Mouse (Mus musculus) midbrain, embryonic 13.5 days (tissue): ENCODE measurements at regions not wholly inside any gene's neighbourhood (a gene's known extent, or its start where the extent isn't known, plus 50 kb on each side); places are given as distances from the start of the nearest gene placed in this dataset.

Experiments
- ATAC-seq: fragments of 200-750 bp; cut with Nextera tagmentation; 2 replicates; pipeline ENCODE4 v1.8.0; 2017; ENCODE audit warnings: mild to moderate bottlenecking, moderate TSS enrichment, moderate library complexity
- H3K27ac ChIP-seq: fragments of 300-500 bp; sonication (generic); 2 replicates; pipeline ENCODE4 v1.5.1; 2015; ENCODE audit warnings: inconsistent platforms, mild to moderate bottlenecking, moderate library complexity
- H3K27me3 ChIP-seq: fragments of 300-500 bp; sonication (generic); 2 replicates; pipeline ENCODE4 v1.6.1; 2015; ENCODE audit warnings: mild to moderate bottlenecking, inconsistent platforms
- H3K36me3 ChIP-seq: fragments of 300-500 bp; sonication (generic); 2 replicates; pipeline ENCODE4 v1.6.1; 2015; ENCODE audit warnings: mild to moderate bottlenecking, inconsistent platforms
- H3K4me1 ChIP-seq: fragments of 300-500 bp; sonication (generic); replicated peaks from 2 replicates; pipeline ENCODE4 v1.6.1; 2015; ENCODE audit warnings: inconsistent platforms
- H3K4me2 ChIP-seq: fragments of 300-500 bp; sonication (generic); replicated peaks from 2 replicates; pipeline ENCODE4 v1.6.1; 2015; ENCODE audit warnings: moderate library complexity, mild to moderate bottlenecking, inconsistent platforms
- H3K4me3 ChIP-seq: fragments of 300-500 bp; sonication (generic); replicated peaks from 2 replicates; pipeline ENCODE4 v1.5.1; 2015; ENCODE audit warnings: mild to moderate bottlenecking, inconsistent platforms
- H3K9ac ChIP-seq: fragments of 300-500 bp; sonication (generic); replicated peaks from 2 replicates; pipeline ENCODE4 v1.6.1; 2015; ENCODE audit warnings: mild to moderate bottlenecking, inconsistent platforms
- H3K9me3 ChIP-seq: fragments of 300-500 bp; sonication (generic); 2 replicates; pipeline ENCODE4 v1.6.1; 2016; ENCODE audit warnings: mild to moderate bottlenecking, inconsistent platforms
- WGBS: fragments of 180-500 bp; shearing (Covaris S2); methylation state at CpG from one replicate; pipeline ENCODE4 v1.1.7; 2015; 5-methylcytosine and 5-hydroxymethylcytosine counted together

DNA sequence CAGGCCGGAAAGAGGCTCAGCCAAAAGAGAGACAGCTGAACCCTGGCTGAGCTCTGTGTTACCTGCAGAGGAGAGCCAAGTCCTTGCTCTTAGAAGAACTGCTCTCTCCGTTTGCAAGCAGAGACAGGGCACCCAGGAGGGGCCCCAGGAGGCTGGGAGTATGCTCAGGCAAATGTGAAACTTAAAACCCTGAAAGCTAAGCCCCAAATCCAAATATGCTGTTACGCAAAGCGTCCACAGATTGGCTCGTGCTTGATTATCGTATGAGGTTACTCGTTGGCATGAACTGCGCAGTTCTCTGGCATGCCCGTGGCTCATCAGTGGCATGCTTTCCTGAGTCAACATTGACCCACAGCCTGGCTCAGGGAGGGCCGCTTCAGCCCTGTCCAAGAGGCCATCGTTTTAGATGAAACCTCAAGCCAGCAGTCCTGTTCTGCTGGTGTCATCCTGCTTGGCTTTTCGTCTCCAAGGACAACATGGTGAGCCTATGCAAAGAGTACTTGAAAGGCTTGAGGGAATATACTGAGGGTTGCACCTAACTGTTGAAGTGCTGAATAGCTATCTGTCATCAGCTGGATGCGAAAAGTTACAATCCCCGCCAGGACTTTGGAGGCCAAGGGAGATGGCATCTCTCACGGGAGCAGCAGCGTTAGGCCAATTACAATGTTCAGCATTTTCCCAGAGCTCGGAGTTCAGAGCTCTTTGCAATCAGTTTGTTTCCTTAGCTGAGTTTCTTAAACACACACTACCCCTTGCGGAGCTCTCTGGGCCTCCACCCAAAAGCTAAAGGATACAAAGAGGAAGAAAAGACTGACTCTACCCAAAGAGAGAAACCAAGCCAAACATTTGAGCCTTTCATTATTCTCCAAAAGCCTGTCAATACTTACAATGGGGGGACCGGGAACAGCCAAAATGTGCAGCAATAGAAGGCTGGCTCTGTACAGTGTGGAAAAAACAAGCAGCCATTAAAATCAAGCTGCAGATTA, 120.8 kb upstream of the Smim15 start:
- no peak overlapping the region; the same call in 1 of the 2 replicates for H3K27ac ChIP-seq
- H3K36me3 ChIP-seq: no peaks in the 10 kb centered on the region
- WGBS: 61% methylated on average over 19 of the region's 19 CpGs
- no peaks in the 10 kb centered on the region for H3K9me3 ChIP-seq
- H3K4me2 ChIP-seq: no peak overlapping the region
- H3K9ac ChIP-seq: no peak overlapping the region
- ATAC-seq: peak; percentile 48; the same call in 1 of the 2 replicates
- H3K27me3 ChIP-seq: no peaks in the 10 kb centered on the region
- H3K4me1 ChIP-seq: peaks cover 13% of the 10 kb centered on the region
- no peak overlapping the region for H3K4me3 ChIP-seq

DNA sequence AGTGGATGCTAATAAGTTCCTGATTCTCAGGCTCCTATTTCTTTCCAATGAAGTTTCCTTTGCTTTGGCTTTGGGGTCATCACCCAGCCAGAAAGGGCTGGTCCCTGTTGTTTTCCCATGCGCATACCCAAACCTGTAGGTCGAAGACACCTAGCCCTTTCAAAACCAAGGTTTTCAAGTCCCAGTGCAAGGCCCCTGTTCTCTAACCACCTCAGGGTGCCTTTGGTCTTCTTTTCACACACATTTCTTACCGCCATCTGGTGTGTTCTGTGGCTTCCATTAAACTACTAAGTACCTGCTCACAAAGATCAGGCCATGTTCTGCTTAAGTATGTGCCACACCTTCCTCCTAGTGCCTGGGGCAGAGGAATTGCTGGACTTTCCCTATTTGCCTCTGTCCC, 124.8 kb upstream of the Smim15 start:
- 90% methylated on average over 3 of the region's 3 CpGs for WGBS
- H3K9ac ChIP-seq: no peak overlapping the region

DNA sequence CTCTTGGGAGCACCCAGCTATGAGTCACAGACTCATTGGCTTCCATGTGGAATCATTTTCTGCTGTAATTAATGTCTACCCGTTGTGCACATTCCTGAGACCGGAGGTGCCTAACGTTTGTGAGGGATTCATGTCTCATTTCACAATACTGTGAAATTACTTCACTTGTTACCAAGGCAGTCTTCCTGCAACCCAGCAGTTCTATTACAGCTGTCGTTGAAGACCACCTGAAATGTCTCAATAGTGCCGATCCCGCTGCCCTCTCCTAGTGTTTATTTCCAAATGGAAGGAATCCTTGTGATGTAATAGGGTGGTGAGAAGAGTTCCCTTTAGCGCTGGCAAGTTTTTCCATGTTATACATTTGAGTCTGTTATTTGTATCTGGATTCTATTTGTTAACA, 125.8 kb upstream of the Smim15 start:
- 93% methylated on average over 7 of the region's 7 CpGs for WGBS
- no peak overlapping the region for H3K9ac ChIP-seq
- no peaks in the 10 kb centered on the region for H3K36me3 ChIP-seq
- no peaks in the 10 kb centered on the region for H3K27me3 ChIP-seq
- no peak overlapping the region for H3K4me3 ChIP-seq
- H3K27ac ChIP-seq: no peak overlapping the region
- H3K4me2 ChIP-seq: no peak overlapping the region
- ATAC-seq: no peak
- H3K4me1 ChIP-seq: peaks cover 6% of the 10 kb centered on the region
- H3K9me3 ChIP-seq: no peaks in the 10 kb centered on the region

More for the DNA sequence above, 124.8 kb upstream of the Smim15 start:
- H3K4me1 ChIP-seq: peaks cover 12% of the 10 kb centered on the region
- no peaks in the 10 kb centered on the region for H3K36me3 ChIP-seq
- no peak overlapping the region for H3K27ac ChIP-seq
- H3K9me3 ChIP-seq: no peaks in the 10 kb centered on the region
- no peaks in the 10 kb centered on the region for H3K27me3 ChIP-seq
- no peak overlapping the region for H3K4me2 ChIP-seq
- H3K4me3 ChIP-seq: no peak overlapping the region
- no peak for ATAC-seq

- Histone ChIP-seq H3K27me3 (no peaks in the 10 kb centered on the region), H3K9me3 (no peaks in the 10 kb centered on the region), H3K36me3 (no peaks in the 10 kb centered on the region), H3K9ac (no peak overlapping the region), H3K4me1 (peaks cover 2% of the 10 kb centered on the region), H3K4me3 (no peak overlapping the region), H3K27ac (no peak overlapping the region), H3K4me2 (no peak overlapping the region)
- ATAC-seq: no peak
- WGBS: 95% methylated on average over 10 of the region's 10 CpGs
Observed at GRCm38 (mm10) chr13:107918065-107918464, 126.2 kb upstream of the Smim15 start.

GRCm38 (mm10) chr13:107917564-107917963, 126.7 kb upstream of the Smim15 start:
- ATAC-seq: no peak
- no peak overlapping the region for H3K4me2 ChIP-seq
- H3K27ac ChIP-seq: no peak overlapping the region
- H3K9me3 ChIP-seq: no peaks in the 10 kb centered on the region
- H3K4me1 ChIP-seq: no peaks in the 10 kb centered on the region
- no peaks in the 10 kb centered on the region for H3K27me3 ChIP-seq
- no peak overlapping the region for H3K4me3 ChIP-seq
- WGBS: 95% methylated on average over 3 of the region's 3 CpGs
- no peak overlapping the region for H3K9ac ChIP-seq
- H3K36me3 ChIP-seq: no peaks in the 10 kb centered on the region

DNA sequence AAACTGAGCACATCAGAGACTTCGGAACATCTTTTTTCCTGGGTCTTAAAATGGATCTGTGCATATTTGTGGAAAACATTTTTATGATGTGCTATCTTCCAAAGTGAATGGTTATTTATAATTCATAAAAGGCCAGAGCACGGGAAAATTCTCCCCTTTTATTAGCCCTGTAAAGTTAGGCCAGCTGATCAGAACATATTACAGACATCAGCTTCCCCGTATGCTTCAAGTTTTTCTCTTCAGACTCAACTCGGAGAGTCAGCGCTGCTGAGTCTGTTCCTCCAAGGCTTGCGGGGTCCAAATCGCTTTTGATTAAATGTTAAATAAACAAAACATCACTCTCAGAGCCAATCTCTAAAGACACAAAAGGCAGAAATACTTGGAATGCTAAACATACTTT, 134.1 kb upstream of the Smim15 start:
- Histone ChIP-seq H3K4me1 (peaks cover 13% of the 10 kb centered on the region; the same call in 1 of the 2 replicates), H3K4me3 (no peak overlapping the region), H3K9me3 (no peaks in the 10 kb centered on the region), H3K27me3 (no peaks in the 10 kb centered on the region), H3K9ac (no peak overlapping the region), H3K27ac (no peak overlapping the region), H3K4me2 (no peak overlapping the region), H3K36me3 (no peaks in the 10 kb centered on the region)
- 73% methylated on average over 7 of the region's 7 CpGs for WGBS
- ATAC-seq: no peak

GRCm38 (mm10) chr13:107909343-107910067, 134.7 kb upstream of the Smim15 start:
- H3K4me3 ChIP-seq: no peak overlapping the region
- no peak overlapping the region for H3K27ac ChIP-seq
- peak; percentile 40; the same call in 1 of the 2 replicates for ATAC-seq
- no peak overlapping the region for H3K9ac ChIP-seq
- 12% methylated on average over 15 of the region's 15 CpGs for WGBS
- peaks cover 13% of the 10 kb centered on the region; the same call in 1 of the 2 replicates for H3K4me1 ChIP-seq
- no peaks in the 10 kb centered on the region for H3K36me3 ChIP-seq
- H3K27me3 ChIP-seq: no peaks in the 10 kb centered on the region
- no peaks in the 10 kb centered on the region for H3K9me3 ChIP-seq
- H3K4me2 ChIP-seq: no peak overlapping the region

DNA sequence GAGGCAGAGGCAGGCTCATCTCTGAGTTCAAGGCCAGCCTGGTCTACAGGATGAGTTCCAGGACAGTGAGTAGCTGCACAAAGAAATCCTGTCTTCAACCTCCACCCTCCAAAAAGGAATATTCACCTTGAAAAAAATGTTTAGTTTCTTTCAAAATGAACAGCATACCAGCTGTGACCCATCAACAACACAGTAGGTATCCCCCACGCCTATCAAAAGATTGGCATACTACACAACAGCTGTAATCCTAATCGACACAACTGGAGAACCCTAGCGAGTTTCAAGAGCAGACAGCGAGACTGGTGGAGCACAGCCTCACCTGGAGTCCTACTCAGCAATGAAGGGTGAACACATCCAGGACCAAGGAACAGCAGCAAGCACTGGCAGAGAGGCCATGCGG, 136.3 kb upstream of the Smim15 start:
- Histone ChIP-seq H3K27me3 (no peaks in the 10 kb centered on the region), H3K4me2 (no peak overlapping the region), H3K36me3 (no peaks in the 10 kb centered on the region), H3K4me1 (peaks cover 22% of the 10 kb centered on the region), H3K9me3 (no peaks in the 10 kb centered on the region), H3K4me3 (no peak overlapping the region), H3K27ac (no peak overlapping the region), H3K9ac (no peak overlapping the region)
- WGBS: 89% methylated on average over 5 of the region's 5 CpGs
- ATAC-seq: no peak

DNA sequence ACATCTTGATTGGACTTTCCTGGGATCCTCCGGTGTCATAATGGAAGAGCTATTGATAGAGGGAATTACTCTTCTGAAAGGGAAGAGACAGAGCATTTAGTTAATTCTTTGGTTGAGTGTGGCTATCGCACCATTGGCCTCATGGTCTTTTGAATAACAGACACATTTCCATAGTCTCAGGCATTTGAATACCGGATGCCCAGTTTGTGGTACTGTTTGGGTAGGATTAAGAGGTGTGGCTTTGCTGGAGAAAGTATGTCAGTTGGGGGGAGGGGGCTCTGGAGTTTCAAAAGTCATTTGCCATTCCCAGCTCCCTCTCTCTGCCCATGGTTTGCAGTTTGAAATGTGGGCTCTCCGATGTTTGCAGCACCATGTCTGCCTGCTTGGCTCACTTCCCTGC, 139.4 kb upstream of the Smim15 start:
- Histone ChIP-seq H3K36me3 (no peaks in the 10 kb centered on the region), H3K4me3 (no peak overlapping the region), H3K27ac (no peak overlapping the region), H3K4me1 (peaks cover 19% of the 10 kb centered on the region), H3K9me3 (no peaks in the 10 kb centered on the region), H3K9ac (no peak overlapping the region), H3K4me2 (no peak overlapping the region), H3K27me3 (no peaks in the 10 kb centered on the region)
- ATAC-seq: no peak
- WGBS: 75% methylated on average over 4 of the region's 4 CpGs

DNA sequence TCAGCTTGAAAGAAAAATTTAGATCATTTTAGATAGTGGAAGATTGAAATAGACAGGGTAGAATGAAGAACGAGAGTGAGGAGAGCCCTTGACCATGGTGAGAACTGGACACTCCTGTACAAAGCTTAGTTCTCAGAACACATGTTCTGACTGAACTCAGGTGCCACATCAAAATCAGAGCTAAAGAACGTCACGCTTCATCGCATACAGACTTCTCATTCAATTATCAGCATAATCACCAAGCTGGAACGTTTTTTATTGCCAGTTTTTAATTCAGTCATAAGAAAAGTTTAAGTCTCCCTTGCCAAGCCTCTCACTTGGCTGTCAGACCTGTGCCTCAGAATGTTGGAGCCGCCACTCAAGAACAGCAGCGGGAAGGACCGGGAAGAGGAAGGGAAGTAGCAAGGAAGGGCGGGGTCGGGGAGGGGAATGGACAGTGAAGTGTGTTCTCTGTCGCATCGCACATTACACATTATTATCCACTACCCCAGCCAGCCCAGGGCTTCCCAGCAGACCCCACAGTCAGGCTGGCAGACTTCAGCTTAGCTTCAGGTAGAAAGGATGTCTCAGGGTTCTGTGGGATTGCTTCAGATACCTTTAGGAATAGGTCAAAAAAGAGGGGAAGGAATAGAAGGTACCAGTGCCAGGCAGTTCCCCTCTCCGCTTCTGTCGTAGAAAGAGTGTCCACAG, 140.1 kb upstream of the Smim15 start:
- no peaks in the 10 kb centered on the region for H3K27me3 ChIP-seq
- no peak overlapping the region for H3K4me3 ChIP-seq
- no peak for ATAC-seq
- H3K9me3 ChIP-seq: no peaks in the 10 kb centered on the region
- WGBS: 76% methylated on average over 14 of the region's 14 CpGs
- H3K4me2 ChIP-seq: no peak overlapping the region
- no peaks in the 10 kb centered on the region for H3K36me3 ChIP-seq
- H3K9ac ChIP-seq: no peak overlapping the region
- no peak overlapping the region for H3K27ac ChIP-seq
- peaks cover 13% of the 10 kb centered on the region for H3K4me1 ChIP-seq

DNA sequence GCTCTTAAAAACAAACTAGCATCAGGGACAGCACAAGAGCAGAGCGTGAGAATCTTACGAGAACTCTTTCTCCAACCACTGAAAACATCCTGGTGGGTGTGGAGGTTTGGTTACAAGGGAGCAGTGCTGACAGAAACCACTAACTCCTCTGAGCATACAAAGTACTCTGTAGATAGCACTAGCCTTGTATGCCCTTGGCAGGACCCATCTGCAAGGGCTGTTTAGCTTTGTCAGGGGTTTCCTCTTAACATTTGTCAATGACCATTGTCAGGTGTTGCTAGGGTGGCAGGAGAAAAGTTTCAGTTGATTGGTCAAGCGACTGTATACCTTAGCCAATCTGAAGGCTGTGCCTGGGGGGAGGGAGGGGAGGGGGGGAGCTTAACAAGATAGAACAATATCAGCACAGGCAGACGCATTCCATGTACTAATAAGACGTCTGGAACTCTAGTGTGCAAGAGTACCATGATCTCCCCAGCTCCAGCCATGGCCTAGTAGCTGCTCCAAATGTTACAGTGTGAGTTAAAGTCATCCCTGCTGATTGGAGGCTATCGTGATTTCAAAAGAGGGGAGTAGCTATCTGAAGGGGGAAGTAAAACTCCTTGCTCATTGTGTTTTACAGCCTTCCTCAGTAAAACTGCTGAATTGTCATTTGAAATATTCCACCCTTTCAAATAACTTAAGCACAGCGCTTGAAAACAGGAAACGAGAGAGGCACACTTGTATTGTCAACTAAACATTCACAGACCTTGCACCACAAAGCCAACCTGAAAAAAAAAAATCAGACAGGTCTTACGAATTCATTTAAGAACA, 140.9 kb upstream of the Smim15 start:
- no peaks in the 10 kb centered on the region for H3K9me3 ChIP-seq
- H3K4me3 ChIP-seq: no peak overlapping the region
- H3K27ac ChIP-seq: no peak overlapping the region
- WGBS: 44% methylated on average over 9 of the region's 9 CpGs
- ATAC-seq: peak; percentile 81
- H3K4me1 ChIP-seq: peaks cover 11% of the 10 kb centered on the region
- no peaks in the 10 kb centered on the region for H3K27me3 ChIP-seq
- H3K9ac ChIP-seq: no peak overlapping the region
- H3K4me2 ChIP-seq: no peak overlapping the region
- H3K36me3 ChIP-seq: no peaks in the 10 kb centered on the region
